Comparison of ENCODE assay signal across 19 mouse cellular contexts in genomic region chr13:56362238-56362637, GRCm38 (mm10).
"Had no signal": no experiment of that assay in that cellular context is flagged by ENCODE, and none has a peak within 500 bp of the region (broad histone marks: within the 10 kb centered on the region; RNA-seq: fewer than 3 reads in every experiment).

No protein-coding gene starts in this region.

- H3K9ac ChIP-seq: limb, embryonic 13.5 days; liver, embryonic 13.5 days; lung, embryonic 14.5 days; midbrain, embryonic 12.5 days; midbrain, embryonic 15.5 days; neural tube, embryonic 13.5 days had no signal

- H3K4me2 ChIP-seq: limb, embryonic 13.5 days; liver, embryonic 13.5 days; lung, embryonic 14.5 days; midbrain, embryonic 12.5 days; midbrain, embryonic 15.5 days; neural tube, embryonic 13.5 days had no signal

- H3K36me3 ChIP-seq: limb, embryonic 13.5 days; liver, embryonic 13.5 days; midbrain, embryonic 12.5 days; midbrain, embryonic 15.5 days; neural tube, embryonic 13.5 days had no signal

- H3K4me3 ChIP-seq: limb, embryonic 13.5 days; liver, embryonic 13.5 days; midbrain, embryonic 12.5 days; midbrain, embryonic 15.5 days; myocyte; neural tube, embryonic 13.5 days had no signal

- DNase-seq: kidney, adult 18-20 months; kidney, adult 9 months; kidney, postnatal 14 days; kidney, postnatal 4 days; left cerebral cortex, postnatal 4 days; lung, embryonic 14.5 days; lung, postnatal 14 days; right cerebral cortex, postnatal 25 days; spleen, adult 18-20 months; thymus, adult 2 months; thymus, postnatal 14 days; thymus, postnatal 4 days had no signal

- H3K27me3 ChIP-seq: limb, embryonic 13.5 days; liver, embryonic 13.5 days; midbrain, embryonic 15.5 days; neural tube, embryonic 13.5 days had no signal

- H3K9me3 ChIP-seq: liver, embryonic 13.5 days; midbrain, embryonic 12.5 days; midbrain, embryonic 15.5 days; neural tube, embryonic 13.5 days had no signal

- ATAC-seq: midbrain, embryonic 15.5 days had no signal

- H3K27ac ChIP-seq: limb, embryonic 13.5 days; liver, embryonic 13.5 days; macrophage; midbrain, embryonic 12.5 days; midbrain, embryonic 15.5 days; neural tube, embryonic 13.5 days had no signal

- H3K4me1 ChIP-seq: midbrain, embryonic 12.5 days; midbrain, embryonic 15.5 days; neural tube, embryonic 13.5 days had no signal
